Mouse (Mus musculus) bone marrow, adult 2 months (tissue): ENCODE results near the gene Ifnk. TPM values are rescaled to one million over a fixed set of nuclear protein-coding genes. Genes with fewer than 3 reads are reported as not detected.
A peak's percentile ranks its signal among the peaks of the same experiment; 100 is the strongest.

ENCODE experiments used
- H3K27ac ChIP-seq: fragments of 200-500 bp; 2 replicates; pipeline ENCODE4 v1.5.1; 2012; ENCODE audit warnings: low read depth, mild to moderate bottlenecking, control low read depth, inconsistent platforms, low read length; ENCODE audit not compliant: control insufficient read depth, poor library complexity, insufficient read depth
- H3K4me1 ChIP-seq: fragments of 200-500 bp; 2 replicates; pipeline ENCODE4 v1.6.1; 2011; ENCODE audit warnings: low read length; ENCODE audit not compliant: control insufficient read depth, insufficient read depth
- H3K4me3 ChIP-seq: fragments of 200-500 bp; replicated peaks from 2 replicates; pipeline ENCODE3; 2011; ENCODE audit warnings: mild to moderate bottlenecking, low read depth, low read length, control low read depth; ENCODE audit not compliant: control insufficient read depth
- CTCF ChIP-seq: fragments of 200-500 bp; IDR thresholded peaks from 2 replicates; pipeline ENCODE4 v1.5.1; 2011; ENCODE audit warnings: low read length, control low read depth; ENCODE audit not compliant: control insufficient read depth, insufficient read depth
- POLR2A ChIP-seq: fragments of 200-500 bp; IDR thresholded peaks from 2 replicates; pipeline ENCODE4 v1.6.1; 2011; ENCODE audit warnings: low read depth, mild to moderate bottlenecking, control low read depth, low read length, borderline replicate concordance; ENCODE audit not compliant: control insufficient read depth
- WGBS: fragments of 180-500 bp; shearing (Covaris S2); methylation state at CpG from one replicate; pipeline ENCODE4 v1.1.7; 2018; 5-methylcytosine and 5-hydroxymethylcytosine counted together
- polyA plus RNA-seq: library from polyadenylated mRNA; stranded (reverse); fragments of >200 nt; gene quantifications from 2 replicates; pipeline ENCODE4 v1.2.4, GENCODE M21; 2011; ENCODE audit warnings: low replicate concordance; ENCODE audit not compliant: missing spikeins, insufficient read depth, insufficient read length

Ifnk gene
- polyA plus RNA-seq, 1 experiment, result not detected

- peak overlapping the region; percentile 74; the same call in 1 of the 2 replicates for H3K27ac ChIP-seq
- TF ChIP-seq POLR2A, result no peak
- TF ChIP-seq CTCF, result no peak
Measured at GRCm38 (mm10) chr4:35131592-35131991, 20.3 kb upstream of the Ifnk start.

GRCm38 (mm10) chr4:35133411-35133810 is 18.4 kb upstream of the Ifnk start:
- WGBS, result 91% methylated on average over 4 of the region's 4 CpGs
- H3K4me3 ChIP-seq, result no peak overlapping the region
- no peak for TF ChIP-seq POLR2A
- no peak for TF ChIP-seq CTCF
- H3K27ac ChIP-seq, result no peak overlapping the region
- peaks cover 7% of the 10 kb centered on the region for H3K4me1 ChIP-seq

More at GRCm38 (mm10) chr4:35131592-35131991, 20.3 kb upstream of the Ifnk start:
- Histone ChIP-seq H3K4me1 (peaks cover 5% of the 10 kb centered on the region), H3K4me3 (no peak overlapping the region)
- WGBS, result 68% methylated on average over 4 of the region's 4 CpGs

GRCm38 (mm10) chr4:35134846-35135611 is 16.8 kb upstream of the Ifnk start:
- 85% methylated on average over 15 of the region's 15 CpGs for WGBS
- TF ChIP-seq CTCF (no peak), POLR2A (no peak)
- H3K27ac ChIP-seq, result no peak overlapping the region
- H3K4me3 ChIP-seq, result no peak overlapping the region
- H3K4me1 ChIP-seq, result peaks cover 7% of the 10 kb centered on the region

GRCm38 (mm10) chr4:35135806-35136205 is 16.1 kb upstream of the Ifnk start:
- no peak overlapping the region for H3K27ac ChIP-seq
- TF ChIP-seq CTCF (no peak), POLR2A (no peak)
- WGBS, result 79% methylated on average over 4 of the region's 4 CpGs
- H3K4me3 ChIP-seq, result no peak overlapping the region
- peaks cover 8% of the 10 kb centered on the region for H3K4me1 ChIP-seq

- H3K4me3 ChIP-seq, result no peak overlapping the region
- peaks cover 5% of the 10 kb centered on the region; the same call in 1 of the 2 replicates for H3K4me1 ChIP-seq
- WGBS, result 63% methylated on average over 8 of the region's 8 CpGs
- H3K27ac ChIP-seq, result no peak overlapping the region
- no peak for TF ChIP-seq POLR2A
- no peak for TF ChIP-seq CTCF
Measured at GRCm38 (mm10) chr4:35136996-35137395, 14.9 kb upstream of the Ifnk start.

- TF ChIP-seq POLR2A, result no peak
- TF ChIP-seq CTCF, result no peak
- Histone ChIP-seq H3K4me3 (no peak overlapping the region), H3K27ac (no peak overlapping the region), H3K4me1 (peaks cover 5% of the 10 kb centered on the region; the same call in 1 of the 2 replicates)
- 18% methylated on average over 6 of the region's 6 CpGs for WGBS
Measured at GRCm38 (mm10) chr4:35138077-35138476, 13.8 kb upstream of the Ifnk start.

GRCm38 (mm10) chr4:35140317-35140716 is 11.5 kb upstream of the Ifnk start:
- TF ChIP-seq CTCF, result no peak
- TF ChIP-seq POLR2A, result no peak
- Histone ChIP-seq H3K4me1 (peaks cover 5% of the 10 kb centered on the region; the same call in 1 of the 2 replicates), H3K27ac (peak overlapping the region; percentile 47), H3K4me3 (peak overlapping the region; percentile 25)
- 7% methylated on average over 6 of the region's 6 CpGs for WGBS

- TF ChIP-seq POLR2A, result no peak
- TF ChIP-seq CTCF, result no peak
- 77% methylated on average over 12 of the region's 12 CpGs for WGBS
Measured at GRCm38 (mm10) chr4:35143472-35144102, 8.3 kb upstream of the Ifnk start.

GRCm38 (mm10) chr4:35145726-35146125 is 6.1 kb upstream of the Ifnk start:
- TF ChIP-seq CTCF (no peak), POLR2A (no peak)
- no peak overlapping the region for H3K27ac ChIP-seq
- WGBS, result 80% methylated on average over 10 of the region's 10 CpGs
- H3K4me3 ChIP-seq, result no peak overlapping the region
- no peaks in the 10 kb centered on the region for H3K4me1 ChIP-seq

More at GRCm38 (mm10) chr4:35143472-35144102, 8.3 kb upstream of the Ifnk start:
- Histone ChIP-seq H3K27ac (no peak overlapping the region), H3K4me3 (no peak overlapping the region), H3K4me1 (peaks cover 3% of the 10 kb centered on the region; the same call in 1 of the 2 replicates)
